Mouse (Mus musculus) limb, embryonic 14.5 days (tissue): ENCODE measurements around the gene Gsdma2. TPM values are rescaled to one million over a fixed set of nuclear protein-coding genes. Genes with fewer than 3 reads are reported as not detected.

Source experiments
- ATAC-seq: fragments of 200-750 bp; cut with Nextera tagmentation; 2 replicates; pipeline ENCODE4 v1.8.0; 2017; ENCODE audit warnings: low read depth, moderate number of reproducible peaks, moderate TSS enrichment; ENCODE audit not compliant: low FRiP score
- DNase-seq: peaks from one replicate; pipeline ENCODE4 v3.0.0-alpha.2; 2015; ENCODE audit warnings: low spot score
- H3K27ac ChIP-seq: fragments of 300-500 bp; sonication (generic); replicated peaks from 2 replicates; pipeline ENCODE4 v1.5.1; 2014; ENCODE audit warnings: low read depth, mild to moderate bottlenecking, low read length, moderate library complexity, mixed read lengths
- H3K27me3 ChIP-seq: fragments of 300-500 bp; sonication (generic); 2 replicates; pipeline ENCODE4 v1.6.1; 2014; ENCODE audit warnings: low read length, mixed read lengths; ENCODE audit not compliant: control insufficient read depth, insufficient read depth
- H3K36me3 ChIP-seq: fragments of 300-500 bp; sonication (generic); 2 replicates; pipeline ENCODE4 v1.6.1; 2014; ENCODE audit warnings: mild to moderate bottlenecking, low read length, moderate library complexity, mixed read lengths; ENCODE audit not compliant: control insufficient read depth, insufficient read depth
- H3K4me1 ChIP-seq: fragments of 300-500 bp; sonication (generic); 2 replicates; pipeline ENCODE4 v1.6.1; 2014; ENCODE audit warnings: antibody characterized with exemption, low read length, mixed read lengths; ENCODE audit not compliant: control insufficient read depth, insufficient read depth
- H3K4me2 ChIP-seq: fragments of 300-500 bp; sonication (generic); replicated peaks from 2 replicates; pipeline ENCODE4 v1.6.1; 2014; ENCODE audit warnings: low read depth, mild to moderate bottlenecking, low read length, moderate library complexity; ENCODE audit not compliant: severe bottlenecking
- H3K4me3 ChIP-seq: fragments of 300-500 bp; sonication (generic); replicated peaks from 2 replicates; pipeline ENCODE4 v1.5.1; 2014; ENCODE audit warnings: low read length
- H3K9ac ChIP-seq: fragments of 300-500 bp; sonication (generic); 2 replicates; pipeline ENCODE4 v1.6.1; 2014; ENCODE audit warnings: mild to moderate bottlenecking, low read depth, low read length, moderate library complexity; ENCODE audit not compliant: severe bottlenecking
- H3K9me3 ChIP-seq: fragments of 300-500 bp; sonication (generic); 2 replicates; pipeline ENCODE4 v1.6.1; 2016; ENCODE audit warnings: low read length; ENCODE audit not compliant: control insufficient read depth
- POLR2A ChIP-seq: fragments of 200-500 bp; IDR thresholded peaks from 2 replicates; pipeline ENCODE4 v1.8.0; 2012; ENCODE audit warnings: inconsistent platforms, mild to moderate bottlenecking, moderate library complexity, borderline replicate concordance; ENCODE audit not compliant: insufficient read depth, insufficient read length; ENCODE audit errors: extremely low read depth
- WGBS: fragments of 180-500 bp; shearing (Covaris S2); extraction: QIAGEN DNeasy Blood & Tissue Kit; methylation state at CpG from one replicate; pipeline ENCODE4 v1.1.7; 2014; 5-methylcytosine and 5-hydroxymethylcytosine counted together
- polyA plus RNA-seq, 2 experiments: library from polyadenylated mRNA; depleted of rRNA in 1 of 2; stranded (reverse) in 1 of 2; unstranded in 1 of 2; fragments of >200 nt; fragmentation: Nextera tagmentation in 1 of 2; extraction: Ambion mirVana in 1 of 2; gene quantifications; 2 replicates each; pipeline versions ENCODE4 v1.2.1 to v1.2.3; 2012 to 2014

Gene Gsdma2
- polyA plus RNA-seq (2012; rRNA removed) (not detected in 2 replicates), polyA plus RNA-seq (2014; fragmentation: Nextera tagmentation; extraction: Ambion mirVana) (not detected in 2 replicates)

GRCm38 (mm10) chr11:98646459-98646858 is at the start of gene Gsdma2:
TSS of gene Gsdma2 (plus strand) at chr11:98646759.
- Histone ChIP-seq H3K9me3 (no peaks in the 10 kb centered on the region), H3K4me1 (no peaks in the 10 kb centered on the region), H3K36me3 (no peaks in the 10 kb centered on the region), H3K9ac (no peak within 1 kb of the TSS), H3K27ac (no peak within 1 kb of the TSS), H3K27me3 (no peaks in the 10 kb centered on the region), H3K4me2 (no peak within 1 kb of the TSS), H3K4me3 (no peak within 1 kb of the TSS)
- TF ChIP-seq POLR2A = no peak
- no peak for DNase-seq
- 55% methylated on average over 2 of the region's 2 CpGs for WGBS
- no peak for ATAC-seq

DNA sequence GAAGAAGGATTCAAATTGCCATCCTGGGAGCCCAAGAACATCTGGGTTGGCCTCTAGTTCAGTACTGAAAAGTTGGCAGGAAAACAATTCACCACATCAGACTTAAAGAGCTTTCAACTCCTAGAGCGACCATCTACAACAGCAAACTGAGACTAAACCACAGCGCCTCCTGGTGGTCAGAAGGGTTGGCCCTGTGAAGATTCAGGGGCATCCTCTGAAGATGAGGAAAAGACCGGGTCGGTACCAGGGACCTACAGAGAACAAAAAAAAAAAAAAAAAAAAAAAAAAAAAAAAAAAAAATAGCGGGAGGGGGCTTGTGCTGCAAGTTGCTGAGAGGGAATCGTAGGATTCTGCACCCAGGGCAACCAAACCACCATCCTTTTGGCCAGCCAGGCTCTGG is 49.2 kb upstream of the Gsdma2 start:
- peak; percentile 66 for DNase-seq
- no peak for ATAC-seq
- no peak for TF ChIP-seq POLR2A
- peaks cover 8% of the 10 kb centered on the region; the same call in 1 of the 2 replicates for H3K27me3 ChIP-seq
- H3K4me3 ChIP-seq = no peak overlapping the region
- no peaks in the 10 kb centered on the region for H3K9me3 ChIP-seq
- H3K4me2 ChIP-seq = no peak overlapping the region
- 46% methylated on average over 6 of the region's 6 CpGs for WGBS
- H3K36me3 ChIP-seq = no peaks in the 10 kb centered on the region
- peaks cover 9% of the 10 kb centered on the region for H3K4me1 ChIP-seq
- no peak overlapping the region for H3K9ac ChIP-seq
- H3K27ac ChIP-seq = no peak overlapping the region

DNA sequence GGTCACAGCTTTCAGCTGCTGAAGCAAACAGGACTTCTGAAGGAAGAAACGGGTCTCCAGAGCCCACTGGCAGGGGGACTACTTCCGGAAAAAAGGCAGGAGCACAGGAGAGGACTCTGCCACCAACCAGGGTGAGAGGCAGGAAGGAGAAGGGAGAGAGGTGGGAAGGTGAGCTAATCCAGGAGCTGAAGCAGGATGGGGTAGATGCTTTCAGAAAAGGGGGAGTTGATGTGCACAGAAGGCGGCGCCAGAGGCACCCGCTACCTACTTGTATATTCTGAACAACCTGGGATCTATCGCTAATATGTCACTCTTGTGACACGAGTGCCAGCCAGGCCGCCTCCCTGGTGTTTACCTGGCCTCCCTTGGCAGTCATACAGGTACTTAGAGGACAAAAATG is 48.6 kb upstream of the Gsdma2 start, which contains the start of gene Lrrc3c:
Gene Lrrc3c, plus strand, starts transcription at position 301 of the 400 bp plus-strand sequence.
- WGBS = 84% methylated on average over 8 of the region's 8 CpGs
- Histone ChIP-seq H3K4me1 (peaks cover 9% of the 10 kb centered on the region), H3K9me3 (no peaks in the 10 kb centered on the region), H3K9ac (no peak within 1 kb of the TSS), H3K36me3 (no peaks in the 10 kb centered on the region), H3K27ac (no peak within 1 kb of the TSS), H3K27me3 (peaks cover 8% of the 10 kb centered on the region; the same call in 1 of the 2 replicates), H3K4me3 (no peak within 1 kb of the TSS), H3K4me2 (no peak within 1 kb of the TSS)
- DNase-seq = no peak
- ATAC-seq = no peak
- TF ChIP-seq POLR2A = no peak

GRCm38 (mm10) chr11:98598851-98599290 is 47.7 kb upstream of the Gsdma2 start:
- ATAC-seq (no peak), DNase-seq (no peak)
- Histone ChIP-seq H3K9me3 (no peaks in the 10 kb centered on the region), H3K4me1 (peaks cover 9% of the 10 kb centered on the region), H3K27ac (no peak overlapping the region), H3K9ac (no peak overlapping the region), H3K4me3 (no peak overlapping the region), H3K27me3 (peaks cover 8% of the 10 kb centered on the region; the same call in 1 of the 2 replicates), H3K36me3 (no peaks in the 10 kb centered on the region), H3K4me2 (no peak overlapping the region)
- TF ChIP-seq POLR2A = no peak
- 55% methylated on average over 16 of the region's 18 CpGs for WGBS

DNA sequence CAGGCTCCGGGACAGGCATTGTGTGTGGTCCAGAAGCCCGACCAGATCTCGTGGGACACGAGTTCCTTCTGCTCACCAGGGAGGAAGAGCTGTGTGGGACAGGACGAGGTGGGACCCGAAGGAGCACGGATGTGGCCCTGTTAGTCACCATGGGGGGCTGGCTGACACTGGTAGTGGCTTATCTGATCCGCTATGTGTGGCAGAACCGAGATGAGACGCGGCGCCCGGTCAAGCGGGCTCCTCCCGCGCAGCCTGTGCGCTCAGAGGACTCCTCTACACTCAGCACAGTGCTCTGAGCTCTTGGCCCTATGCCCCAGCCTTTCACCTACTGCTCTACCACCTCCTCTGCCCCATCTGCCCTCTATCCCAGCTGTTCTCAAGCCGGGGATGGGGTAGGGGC is 47.3 kb upstream of the Gsdma2 start:
- Histone ChIP-seq H3K4me3 (no peak overlapping the region), H3K9ac (no peak overlapping the region), H3K27ac (no peak overlapping the region), H3K4me1 (peaks cover 9% of the 10 kb centered on the region), H3K36me3 (no peaks in the 10 kb centered on the region), H3K27me3 (peaks cover 8% of the 10 kb centered on the region; the same call in 1 of the 2 replicates), H3K4me2 (no peak overlapping the region), H3K9me3 (no peaks in the 10 kb centered on the region)
- ATAC-seq (no peak), DNase-seq (no peak)
- TF ChIP-seq POLR2A = no peak
- WGBS = 30% methylated on average over 18 of the region's 18 CpGs
